Mouse (Mus musculus) midbrain, embryonic 12.5 days (tissue): ENCODE results near the gene Gm49450. TPM values are rescaled to one million over a fixed set of nuclear protein-coding genes. Genes with fewer than 3 reads are reported as not detected.

ENCODE experiments used
- ATAC-seq: fragments of 200-750 bp; cut with Nextera tagmentation; 2 replicates; pipeline ENCODE4 v1.8.0; 2017; ENCODE audit warnings: low read depth, moderate TSS enrichment, moderate library complexity; ENCODE audit not compliant: low FRiP score
- H3K27ac ChIP-seq: fragments of 300-500 bp; sonication (generic); replicated peaks from 2 replicates; pipeline ENCODE4 v1.5.1; 2016; ENCODE audit warnings: mild to moderate bottlenecking
- H3K27me3 ChIP-seq: fragments of 300-500 bp; sonication (generic); 2 replicates; pipeline ENCODE4 v1.6.1; 2016; ENCODE audit warnings: mild to moderate bottlenecking
- H3K36me3 ChIP-seq: fragments of 300-500 bp; sonication (generic); 2 replicates; pipeline ENCODE4 v1.6.1; 2016
- H3K4me1 ChIP-seq: fragments of 300-500 bp; sonication (generic); 2 replicates; pipeline ENCODE4 v1.6.1; 2016
- H3K4me2 ChIP-seq: fragments of 300-500 bp; sonication (generic); replicated peaks from 2 replicates; pipeline ENCODE4 v1.6.1; 2016; ENCODE audit warnings: mild to moderate bottlenecking, moderate library complexity
- H3K4me3 ChIP-seq: fragments of 300-500 bp; sonication (generic); 2 replicates; pipeline ENCODE4 v1.5.1; 2016; ENCODE audit warnings: mild to moderate bottlenecking
- H3K9ac ChIP-seq: fragments of 300-500 bp; sonication (generic); replicated peaks from 2 replicates; pipeline ENCODE4 v1.6.1; 2016; ENCODE audit warnings: mild to moderate bottlenecking, moderate library complexity
- H3K9me3 ChIP-seq: fragments of 300-500 bp; sonication (generic); 2 replicates; pipeline ENCODE4 v1.6.1; 2016; ENCODE audit warnings: mild to moderate bottlenecking
- whole genome bisulfite sequencing: fragments of 180-500 bp; shearing (Covaris S2); methylation state at CpG from one replicate; pipeline ENCODE4 v1.1.7; 2016; 5-methylcytosine and 5-hydroxymethylcytosine counted together
- polyA plus RNA-seq: library from polyadenylated mRNA; unstranded; fragments of >200 nt; fragmentation: Nextera tagmentation; extraction: Ambion mirVana; gene quantifications from 2 replicates; pipeline ENCODE4 v1.2.1, GENCODE M21; 2016

Gm49450 gene
- polyA plus RNA-seq, 1 experiment from 2014 or later: not detected

DNA sequence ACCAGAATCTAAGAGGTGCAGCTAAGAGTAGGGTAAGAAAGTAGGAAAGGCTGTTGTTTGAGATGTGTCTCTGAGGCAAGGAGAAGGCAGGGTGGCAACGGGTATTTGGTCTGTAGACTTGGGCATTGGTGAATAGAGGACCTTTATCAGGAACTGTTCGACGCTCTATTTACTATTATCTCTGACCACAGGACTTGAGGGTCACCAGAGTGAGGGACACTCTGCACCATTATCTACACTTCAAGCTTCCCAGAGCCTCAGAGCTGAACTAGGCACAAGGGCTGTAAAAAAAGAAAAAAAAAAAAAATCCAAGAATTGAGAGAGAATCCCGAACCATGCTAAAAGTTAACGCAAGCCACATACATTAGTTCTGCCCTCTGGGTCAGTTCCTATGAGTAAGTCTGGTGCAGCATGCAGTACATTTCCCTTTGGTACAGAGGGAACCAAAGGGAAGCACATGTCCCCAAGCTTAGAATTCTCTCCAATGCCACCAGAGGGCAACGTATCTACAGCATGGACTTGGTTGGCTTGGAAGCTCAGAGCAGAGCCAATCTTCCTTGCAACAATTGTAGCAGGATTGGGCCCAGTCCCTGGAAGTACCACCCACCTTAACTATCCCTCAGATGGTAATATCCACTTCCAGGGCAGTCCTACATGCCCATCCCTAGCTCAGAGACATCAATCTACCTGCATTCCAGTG lies 61.3 kb downstream of the Gm49450 start:
- no peak overlapping the region for H3K9ac ChIP-seq
- H3K36me3 ChIP-seq: no peaks in the 10 kb centered on the region
- H3K27ac ChIP-seq: no peak overlapping the region
- H3K4me1 ChIP-seq: peaks cover 31% of the 10 kb centered on the region
- no peaks in the 10 kb centered on the region for H3K9me3 ChIP-seq
- WGBS: 47% methylated on average over 6 of the region's 6 CpGs
- no peak overlapping the region for H3K4me2 ChIP-seq
- ATAC-seq: no peak
- H3K4me3 ChIP-seq: no peak overlapping the region
- peaks cover 64% of the 10 kb centered on the region for H3K27me3 ChIP-seq

DNA sequence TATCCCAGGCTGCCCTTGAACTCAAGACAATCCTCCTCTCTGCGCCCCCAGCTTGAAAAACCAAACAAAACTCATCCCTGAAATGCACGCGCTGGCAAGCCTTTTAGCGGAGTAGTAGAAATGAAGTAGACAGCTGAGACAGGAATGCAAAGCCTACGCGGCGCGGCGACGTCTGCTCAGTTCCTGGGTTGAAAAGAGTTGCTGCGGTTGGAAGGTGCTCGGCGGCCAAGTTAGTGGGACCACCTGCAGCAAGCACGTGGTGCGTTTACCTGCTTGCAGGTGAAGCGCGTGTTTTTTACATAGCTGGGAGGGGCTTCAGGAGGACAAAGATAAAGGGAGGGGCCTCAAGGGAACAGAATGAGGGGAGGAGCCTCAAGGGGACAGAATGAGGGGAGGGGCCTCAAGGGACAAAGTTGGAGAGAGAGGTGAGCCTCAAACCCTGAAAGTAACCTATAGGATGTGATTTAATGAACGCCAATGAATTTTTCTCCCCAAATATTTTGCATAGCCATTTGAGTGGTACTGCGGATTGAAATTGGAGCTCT lies 62.1 kb downstream of the Gm49450 start:
- no peaks in the 10 kb centered on the region for H3K36me3 ChIP-seq
- no peak for ATAC-seq
- peaks cover 27% of the 10 kb centered on the region for H3K4me1 ChIP-seq
- H3K27me3 ChIP-seq: peaks cover 59% of the 10 kb centered on the region
- H3K27ac ChIP-seq: no peak overlapping the region
- H3K9me3 ChIP-seq: no peaks in the 10 kb centered on the region
- WGBS: 8% methylated on average over 19 of the region's 19 CpGs
- H3K9ac ChIP-seq: no peak overlapping the region
- no peak overlapping the region for H3K4me2 ChIP-seq
- H3K4me3 ChIP-seq: no peak overlapping the region

GRCm38 (mm10) chr15:98887526-98887925 lies 65.8 kb downstream of the Gm49450 start:
- no peak overlapping the region for H3K4me3 ChIP-seq
- H3K27me3 ChIP-seq: peaks cover 22% of the 10 kb centered on the region
- no peaks in the 10 kb centered on the region for H3K36me3 ChIP-seq
- no peak overlapping the region for H3K9ac ChIP-seq
- WGBS: 89% methylated on average over 7 of the region's 7 CpGs
- H3K4me1 ChIP-seq: no peaks in the 10 kb centered on the region
- no peak overlapping the region for H3K27ac ChIP-seq
- no peak overlapping the region for H3K4me2 ChIP-seq
- no peak for ATAC-seq
- no peaks in the 10 kb centered on the region for H3K9me3 ChIP-seq

DNA sequence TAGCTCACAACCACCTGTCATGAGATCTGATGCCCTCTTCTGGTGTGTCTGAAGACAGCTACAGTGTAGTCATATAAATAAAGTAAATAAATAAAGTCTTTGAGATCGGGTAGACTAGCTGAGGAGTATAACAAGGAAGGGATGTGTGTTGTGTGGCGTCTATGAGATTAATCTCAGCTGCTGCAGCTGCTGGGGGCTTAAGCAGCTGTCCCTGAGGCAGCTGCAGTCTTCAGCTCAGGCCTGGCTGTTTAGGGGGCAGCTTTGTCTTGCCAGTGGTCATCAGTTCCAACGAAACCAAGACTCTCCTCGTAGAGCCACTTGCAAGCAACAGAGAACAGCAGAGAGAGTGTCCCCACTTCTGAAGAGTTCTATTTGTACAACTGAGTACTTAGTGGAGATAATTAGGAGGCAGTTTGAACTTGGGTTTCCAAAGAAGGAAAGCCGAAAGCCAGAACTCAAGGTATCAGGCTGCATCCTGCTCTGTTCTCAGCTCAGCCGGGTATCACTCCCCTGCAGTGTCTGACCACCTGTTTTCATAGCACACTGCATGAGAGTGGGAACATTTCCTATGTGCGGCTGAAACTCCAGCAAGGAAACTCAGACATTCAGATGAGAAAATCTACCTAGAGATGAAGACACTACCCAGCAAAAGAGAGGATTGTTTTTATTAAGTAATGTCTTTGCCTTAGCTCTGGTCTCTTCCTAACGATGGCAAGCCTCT lies 66.5 kb downstream of the Gm49450 start:
- Histone ChIP-seq H3K4me2 (no peak overlapping the region), H3K27ac (no peak overlapping the region), H3K36me3 (no peaks in the 10 kb centered on the region), H3K4me1 (peaks cover under 1% of the 10 kb centered on the region; the same call in 1 of the 2 replicates), H3K4me3 (no peak overlapping the region), H3K27me3 (peaks cover 15% of the 10 kb centered on the region), H3K9ac (no peak overlapping the region), H3K9me3 (no peaks in the 10 kb centered on the region)
- WGBS: 63% methylated on average over 8 of the region's 8 CpGs
- ATAC-seq: no peak

GRCm38 (mm10) chr15:98884106-98884505 lies 69.2 kb downstream of the Gm49450 start:
- 78% methylated on average over 1 of the region's 1 CpGs for WGBS
- Histone ChIP-seq H3K9ac (no peak overlapping the region), H3K4me3 (no peak overlapping the region), H3K9me3 (no peaks in the 10 kb centered on the region), H3K4me2 (no peak overlapping the region), H3K27me3 (0 out of 2 replicates have a peak, but pooled peaks cover 4% of the 10 kb centered on the region), H3K27ac (no peak overlapping the region), H3K36me3 (no peaks in the 10 kb centered on the region), H3K4me1 (peaks cover 22% of the 10 kb centered on the region)
- no peak for ATAC-seq

- no peak overlapping the region for H3K9ac ChIP-seq
- peaks cover 24% of the 10 kb centered on the region for H3K4me1 ChIP-seq
- no peak for ATAC-seq
- H3K36me3 ChIP-seq: no peaks in the 10 kb centered on the region
- no peak overlapping the region for H3K4me3 ChIP-seq
- no peaks in the 10 kb centered on the region for H3K9me3 ChIP-seq
- H3K27me3 ChIP-seq: 0 out of 2 replicates have a peak, but pooled peaks cover 4% of the 10 kb centered on the region
- H3K27ac ChIP-seq: no peak overlapping the region
- no peak overlapping the region for H3K4me2 ChIP-seq
These were observed 69.7 kb downstream of the Gm49450 start for GRCm38 (mm10) chr15:98883661-98884060.

Other genes starting within 250 kb of the Gm49450 start
- 0.87 and 1.8 TPM in 2 replicates for gene Ccdc65, start 245.3 kb downstream of the Gm49450 start, polyA plus RNA-seq
- 5.7 and 9.2 TPM in 2 replicates for gene Fkbp11, start 225.4 kb downstream of the Gm49450 start, polyA plus RNA-seq
- gene Arf3, start 190.3 kb downstream of the Gm49450 start, polyA plus RNA-seq: 56.0 and 64.4 TPM in 2 replicates
- 0.14 and 0.34 TPM in 2 replicates for gene Wnt10b, start 175.4 kb downstream of the Gm49450 start, polyA plus RNA-seq
- gene Wnt1, start 163.7 kb downstream of the Gm49450 start, polyA plus RNA-seq: 8.7 and 13.1 TPM in 2 replicates
- gene Ddn, start 144.1 kb downstream of the Gm49450 start, polyA plus RNA-seq: 0.61 and 1.3 TPM in 2 replicates
- 83.1 and 85.9 TPM in 2 replicates for gene Prkag1, start 122.0 kb downstream of the Gm49450 start, polyA plus RNA-seq
- gene Kmt2d, start 82.3 kb downstream of the Gm49450 start, polyA plus RNA-seq: 13.4 and 13.8 TPM in 2 replicates
- gene Rhebl1, start 59.0 kb downstream of the Gm49450 start, polyA plus RNA-seq: 20.1 and 22.9 TPM in 2 replicates
- gene Dhh, start 55.0 kb downstream of the Gm49450 start, polyA plus RNA-seq: 0.56 and 0.66 TPM in 2 replicates
- 37.1 and 40.7 TPM in 2 replicates for gene Lmbr1l, start 35.3 kb downstream of the Gm49450 start, polyA plus RNA-seq
- gene Tuba1b, start 19.0 kb downstream of the Gm49450 start, polyA plus RNA-seq: 1,566 and 1,635 TPM in 2 replicates
- gene Tuba1a, start 152 bp upstream of the Gm49450 start, polyA plus RNA-seq: 9,394 and 9,642 TPM in 2 replicates
- gene Tuba1c, start 76.3 kb upstream of the Gm49450 start, polyA plus RNA-seq: 73.7 and 79.3 TPM in 2 replicates
- 5.4 and 8.1 TPM in 2 replicates for gene Prph, start 101.6 kb upstream of the Gm49450 start, polyA plus RNA-seq
- gene Troap, start 121.0 kb upstream of the Gm49450 start, polyA plus RNA-seq: 33.2 and 38.3 TPM in 2 replicates
- 18.2 and 19.9 TPM in 2 replicates for gene C1ql4, start 134.3 kb upstream of the Gm49450 start, polyA plus RNA-seq
- gene Dnajc22, start 139.6 kb upstream of the Gm49450 start, polyA plus RNA-seq: 1.9 and 2.2 TPM in 2 replicates
- gene Spats2, start 172.4 kb upstream of the Gm49450 start, polyA plus RNA-seq: 65.3 and 73.7 TPM in 2 replicates